Mouse (Mus musculus) lung, adult 2 months (tissue): ENCODE results near the gene Cul7. TPM values are rescaled to one million over a fixed set of nuclear protein-coding genes. Genes with fewer than 3 reads are reported as not detected.

ENCODE experiments used
- DNase-seq: peaks from one replicate; pipeline ENCODE4 v3.0.0; 2022
- H3K4me1 ChIP-seq: fragments of 200-500 bp; 2 replicates; pipeline ENCODE4 v1.6.1; 2011; ENCODE audit warnings: low read length; ENCODE audit not compliant: control insufficient read depth, insufficient read depth
- H3K4me3 ChIP-seq: fragments of 200-500 bp; replicated peaks from 2 replicates; pipeline ENCODE3; 2011; ENCODE audit warnings: low read depth, mild to moderate bottlenecking, control low read depth, low read length; ENCODE audit errors: extremely low read depth
- CTCF ChIP-seq: fragments of 200-500 bp; IDR thresholded peaks from 2 replicates; pipeline ENCODE4 v1.5.1; 2011; ENCODE audit warnings: mild to moderate bottlenecking, low read length, control low read depth; ENCODE audit not compliant: insufficient read depth
- POLR2A ChIP-seq: fragments of 200-500 bp; IDR thresholded peaks from 2 replicates; pipeline ENCODE4 v1.6.1; 2011; ENCODE audit warnings: low read depth, mild to moderate bottlenecking, control low read depth, low read length, borderline replicate concordance; ENCODE audit errors: extremely low read depth
- WGBS: fragments of 180-500 bp; shearing (Covaris S2); methylation state at CpG from one replicate; pipeline ENCODE4 v1.1.7; 2018; 5-methylcytosine and 5-hydroxymethylcytosine counted together
- polyA plus RNA-seq: library from polyadenylated mRNA; depleted of rRNA; stranded (reverse); fragments of >200 nt; gene quantifications from 2 replicates; pipeline ENCODE4 v1.2.3, GENCODE M21; 2012

The Cul7 gene
- polyA plus RNA-seq, 1 experiment: 45.7 TPM

DNA sequence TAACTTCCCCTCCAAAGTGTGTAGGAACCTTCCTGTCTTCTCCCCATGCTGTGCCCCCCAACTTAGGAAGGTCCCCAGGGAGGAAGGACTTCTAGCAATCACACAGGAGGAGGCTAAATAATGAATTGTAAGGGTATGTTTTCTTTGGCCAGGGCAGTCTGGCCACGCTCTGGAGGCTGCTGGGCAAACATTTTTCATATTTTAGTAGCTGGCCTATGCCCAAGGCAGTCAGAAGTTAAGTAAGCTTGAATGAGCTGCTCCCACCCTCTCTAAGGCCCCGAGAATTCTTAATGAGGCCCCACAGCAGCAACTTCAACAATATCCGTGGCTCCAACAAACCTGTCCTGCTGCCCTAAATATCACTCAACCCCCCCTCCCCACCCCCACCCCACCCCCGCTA is 37.3 kb upstream of the Cul7 start:
- WGBS: 23% methylated on average over 4 of the region's 4 CpGs
- no peak for DNase-seq
- Histone ChIP-seq H3K4me3 (no peak overlapping the region), H3K4me1 (peaks cover 11% of the 10 kb centered on the region)
- no peak for TF ChIP-seq POLR2A
- TF ChIP-seq CTCF: no peak

DNA sequence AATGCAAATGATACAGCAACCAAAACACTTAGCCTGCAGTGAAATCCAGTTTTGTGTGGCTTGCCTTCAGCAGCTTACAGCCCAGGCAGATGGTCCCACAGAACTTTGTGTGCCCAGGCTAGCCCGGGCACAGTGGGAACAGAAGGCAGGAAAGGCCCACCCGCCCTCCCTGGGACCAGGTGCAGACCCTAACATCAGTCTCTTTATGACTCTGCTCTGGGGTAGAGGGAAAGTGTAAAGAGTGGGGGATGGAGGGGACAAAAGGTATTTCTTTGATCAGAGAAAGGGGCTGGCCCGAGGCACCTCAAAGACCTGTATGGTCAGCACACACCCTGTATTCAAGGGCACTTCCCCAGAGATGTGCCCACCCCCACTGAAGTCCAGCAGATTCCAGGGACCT is 36.9 kb upstream of the Cul7 start:
- TF ChIP-seq CTCF (no peak), POLR2A (no peak)
- H3K4me1 ChIP-seq: peaks cover 11% of the 10 kb centered on the region

DNA sequence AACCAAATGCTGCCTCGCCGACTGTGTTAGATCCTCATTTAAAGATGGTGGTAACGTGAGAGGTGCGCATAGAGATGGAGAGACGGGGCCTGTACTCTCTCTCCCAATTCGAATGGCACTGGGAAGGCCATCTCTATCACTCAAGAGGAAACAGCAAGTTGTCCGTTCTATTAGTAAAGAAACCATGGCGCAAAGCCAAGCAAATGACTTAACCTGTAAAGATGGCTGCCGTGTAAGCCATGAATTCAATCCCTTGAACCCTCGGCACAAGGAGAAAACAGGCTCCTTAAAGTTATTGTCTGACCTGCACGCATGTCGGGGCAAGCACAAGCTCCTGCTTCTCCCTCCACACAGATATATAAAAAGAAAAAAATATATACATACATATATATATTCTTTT is 32.3 kb upstream of the Cul7 start:
- whole genome bisulfite sequencing: 65% methylated on average over 12 of the region's 12 CpGs

More for the DNA sequence above, 36.9 kb upstream of the Cul7 start:
- no peak for DNase-seq
- H3K4me3 ChIP-seq: no peak overlapping the region
- WGBS: 47% methylated on average over 3 of the region's 3 CpGs

DNA sequence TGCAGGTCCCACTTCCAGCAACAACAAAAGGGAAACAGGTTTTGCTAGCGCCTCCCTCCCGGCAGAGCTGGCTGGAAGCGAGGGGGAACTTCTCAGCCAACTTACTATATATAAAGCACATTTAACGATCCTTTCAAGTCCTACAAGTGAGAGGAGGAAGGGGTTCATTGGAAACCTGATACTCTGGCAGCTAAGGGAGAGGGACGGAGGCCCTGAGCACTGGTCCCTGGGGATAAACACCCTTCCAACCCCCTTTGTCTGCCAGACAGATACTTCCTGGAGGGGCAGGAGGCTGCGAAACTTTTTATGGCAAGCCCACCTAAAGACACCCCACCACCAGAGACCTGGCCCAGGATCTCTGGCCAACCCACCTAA is 31.8 kb upstream of the Cul7 start:
- TF ChIP-seq POLR2A (no peak), CTCF (no peak)
- Histone ChIP-seq H3K4me3 (no peak overlapping the region), H3K4me1 (peaks cover 17% of the 10 kb centered on the region)
- no peak for DNase-seq
- WGBS: 38% methylated on average over 6 of the region's 6 CpGs

More for the DNA sequence above, 32.3 kb upstream of the Cul7 start:
- DNase-seq: no peak
- no peak for TF ChIP-seq POLR2A
- no peak for TF ChIP-seq CTCF
- peaks cover 18% of the 10 kb centered on the region for H3K4me1 ChIP-seq
- H3K4me3 ChIP-seq: no peak overlapping the region

DNA sequence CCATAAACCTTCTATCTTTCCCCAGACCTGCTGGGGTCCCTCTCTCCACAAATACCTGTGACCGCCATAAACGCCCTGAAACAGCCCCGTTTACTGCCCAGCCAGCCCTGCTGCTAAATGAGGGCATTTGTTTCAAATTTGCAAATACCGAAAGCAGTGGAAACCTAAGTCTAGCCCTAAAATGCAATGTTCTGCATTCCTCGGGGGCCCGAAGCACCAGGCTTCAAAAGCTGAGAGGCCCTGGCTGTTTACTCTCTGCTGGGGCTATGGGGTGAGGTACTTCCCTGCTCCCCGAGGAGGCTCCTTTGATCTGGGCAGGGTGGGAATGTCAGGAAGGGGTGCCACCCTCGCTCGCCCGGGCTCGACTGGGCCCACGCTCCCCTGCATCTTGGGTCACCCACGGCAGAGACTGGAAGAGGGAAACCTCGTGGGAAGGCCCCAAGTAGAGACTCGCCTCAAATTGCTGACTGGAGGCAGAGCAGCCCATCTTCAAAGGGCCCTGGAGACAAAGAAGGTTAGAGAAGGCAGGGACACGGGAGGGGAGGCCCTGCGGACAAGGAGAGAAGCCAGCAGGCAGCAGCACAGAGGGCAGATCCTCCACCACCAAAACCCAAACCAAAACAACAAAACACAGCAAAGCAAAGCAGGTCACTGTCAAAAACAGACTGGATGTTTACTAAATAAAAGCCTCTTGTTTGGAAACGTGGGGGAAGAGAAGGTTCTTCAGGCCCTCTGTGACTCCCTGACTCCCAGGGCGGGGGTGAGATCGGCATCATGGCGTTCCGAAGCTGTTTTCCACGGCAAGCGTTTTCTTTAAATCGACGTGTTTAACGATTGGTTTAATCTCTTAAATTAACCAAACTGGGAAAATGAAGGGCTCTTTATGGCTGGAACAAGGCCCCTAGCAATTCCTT is 31.1 kb upstream of the Cul7 start:
- H3K4me1 ChIP-seq: peaks cover 14% of the 10 kb centered on the region
- no peak for TF ChIP-seq CTCF
- 38% methylated on average over 27 of the region's 27 CpGs for WGBS
- H3K4me3 ChIP-seq: no peak overlapping the region
- no peak for DNase-seq

DNA sequence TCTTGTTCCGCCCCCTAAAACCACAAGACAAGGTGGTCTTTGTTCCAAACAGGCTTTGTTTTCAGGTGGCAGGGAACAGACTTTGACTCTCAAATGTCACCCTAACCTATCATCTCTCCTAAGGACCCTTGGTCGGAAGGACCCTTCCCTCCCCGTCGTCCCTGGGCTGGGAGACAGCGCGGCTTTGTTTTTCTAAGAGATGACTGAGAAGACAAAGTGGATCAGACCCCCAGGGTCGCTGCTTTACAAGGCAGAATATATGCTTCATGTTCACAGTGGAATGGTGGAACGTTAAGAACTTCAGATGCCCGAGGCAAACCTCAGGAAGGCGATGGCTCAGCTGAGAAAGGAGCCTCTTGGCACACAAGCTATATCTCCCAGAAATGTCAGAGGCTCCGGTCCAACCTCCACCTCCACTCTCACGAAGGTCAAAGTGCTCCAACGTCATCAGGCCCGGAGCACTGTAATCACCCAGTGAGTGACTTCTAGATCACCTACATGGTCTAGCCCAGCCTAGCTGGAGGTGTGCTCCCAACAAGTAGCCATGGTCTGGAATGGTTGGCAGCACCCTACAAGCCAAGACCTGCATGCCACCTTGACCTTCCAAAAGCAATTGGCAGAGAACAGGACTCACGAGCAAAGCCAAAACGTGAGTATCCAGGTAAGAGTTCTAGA is 30.3 kb upstream of the Cul7 start:
- TF ChIP-seq CTCF (no peak), POLR2A (no peak)
- WGBS: 56% methylated on average over 16 of the region's 16 CpGs
- Histone ChIP-seq H3K4me3 (no peak overlapping the region), H3K4me1 (peaks cover 19% of the 10 kb centered on the region)
- DNase-seq: no peak

DNA sequence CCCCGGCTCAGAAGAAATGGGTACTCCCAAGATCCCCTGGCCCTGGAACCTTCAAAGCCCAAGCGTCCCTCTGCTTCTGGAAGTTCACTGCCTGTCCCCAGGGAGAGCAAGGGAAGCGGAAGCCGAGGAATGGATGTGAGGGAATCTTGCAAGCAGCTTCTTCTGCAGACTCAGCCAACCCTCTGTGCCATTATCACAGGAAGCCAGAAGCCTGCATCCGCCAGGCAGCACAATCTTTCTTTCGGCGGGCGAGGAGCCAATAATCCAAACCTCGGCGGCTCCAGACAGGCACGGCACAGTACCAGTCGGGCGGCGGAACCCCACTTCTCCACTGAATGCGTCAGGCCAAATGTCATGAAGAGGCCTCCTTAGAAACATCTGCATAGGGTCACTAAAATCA is 28.8 kb upstream of the Cul7 start:
- Histone ChIP-seq H3K4me3 (no peak overlapping the region), H3K4me1 (peaks cover 19% of the 10 kb centered on the region)
- 19% methylated on average over 15 of the region's 15 CpGs for WGBS
- no peak for DNase-seq
- TF ChIP-seq CTCF (no peak), POLR2A (no peak)

DNA sequence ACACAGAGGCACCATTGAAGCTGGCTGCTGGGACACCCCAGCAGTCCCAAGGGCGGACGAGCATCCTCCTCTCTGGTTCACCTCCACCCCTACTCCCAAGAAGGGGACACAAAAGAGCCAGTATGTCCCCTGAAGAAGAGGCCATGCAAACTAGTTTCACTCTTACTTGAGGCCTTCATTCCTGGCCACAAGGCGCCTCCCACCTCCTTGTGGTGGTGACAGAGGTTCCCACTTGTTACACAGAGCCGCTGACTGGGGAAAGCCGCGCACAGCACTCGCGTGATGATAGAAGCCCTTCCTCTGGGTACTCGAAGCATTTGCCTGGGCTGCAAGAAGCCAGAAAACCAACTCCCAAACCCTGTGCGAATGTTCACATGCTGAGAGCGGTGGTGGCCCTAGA is 27.9 kb upstream of the Cul7 start:
- DNase-seq: no peak
- H3K4me1 ChIP-seq: peaks cover 19% of the 10 kb centered on the region
- 54% methylated on average over 11 of the region's 11 CpGs for WGBS
- TF ChIP-seq CTCF: no peak
- no peak for TF ChIP-seq POLR2A
- H3K4me3 ChIP-seq: no peak overlapping the region

DNA sequence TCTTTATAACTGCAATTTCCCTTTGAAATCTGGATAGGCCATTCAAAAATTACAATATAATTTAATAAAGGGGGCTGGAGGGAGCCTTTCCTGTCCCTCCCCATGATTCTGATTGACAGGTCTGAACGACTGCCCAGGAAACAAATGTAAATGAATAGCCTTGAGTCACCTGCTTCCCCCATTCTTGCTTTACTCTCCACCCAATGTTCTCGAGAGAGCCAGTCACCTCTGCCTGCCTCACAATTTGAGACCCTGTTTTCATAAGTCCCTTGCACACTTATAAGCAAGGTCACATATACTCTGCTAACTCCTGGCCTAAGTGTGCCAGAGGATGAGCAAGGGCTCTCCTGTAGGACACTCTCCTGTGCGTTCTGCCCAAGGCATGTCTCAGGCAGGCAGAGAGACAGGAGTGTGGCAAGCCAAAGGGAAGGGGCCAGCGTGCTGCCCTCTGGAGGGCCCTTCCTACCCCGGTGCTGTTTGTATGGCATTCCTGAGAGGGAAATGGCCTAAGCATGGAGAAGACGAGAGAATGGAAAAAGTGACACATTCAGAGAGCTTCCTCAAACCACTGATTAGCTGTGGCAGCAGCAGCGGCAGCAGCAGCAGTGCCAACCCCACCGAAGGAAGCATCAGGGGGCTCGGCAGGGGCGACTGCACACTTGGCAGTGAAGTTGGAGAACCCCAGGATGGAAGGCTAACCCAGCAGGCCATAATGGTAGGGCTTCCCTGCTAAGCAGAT is 26.1 kb upstream of the Cul7 start:
- 9% methylated on average over 10 of the region's 10 CpGs for WGBS
- TF ChIP-seq POLR2A (no peak), CTCF (no peak)
- Histone ChIP-seq H3K4me3 (no peak overlapping the region), H3K4me1 (peaks cover 19% of the 10 kb centered on the region)
- DNase-seq: no peak
